Mouse (Mus musculus): ENCODE measurements around the gene Ccin.

- TF ChIP-seq POLR2A (IDR thresholded peaks at IDR 0.05; ENCODE audit: borderline replicate concordance, extremely low read depth, insufficient read depth, insufficient read length, poor library complexity, severe bottlenecking) (no peak), CTCF (IDR thresholded peaks at IDR 0.05; ENCODE audit: borderline replicate concordance, extremely low read depth, insufficient read depth, insufficient read length) (no peak)
These were observed 1.0 kb downstream of the Ccin start for GRCm38 (mm10) chr4:43984326-43984725.

Data from brain, embryonic 14.5 days (tissue).